Mouse (Mus musculus) 416B (cell line): ENCODE results near the gene Plch1.

Experiments used
- DNase-seq: peaks from one replicate; pipeline ENCODE4 v3.0.0; 2011; ENCODE audit warnings: low read depth

The Plch1 gene

GRCm38 (mm10) chr3:63852828-63853227 lies 46.4 kb downstream of the Plch1 start:
- no peak for DNase-seq

GRCm38 (mm10) chr3:63851125-63851698 lies 48.1 kb downstream of the Plch1 start:
- DNase-seq = no peak

- no peak for DNase-seq
Observed at GRCm38 (mm10) chr3:63849765-63850346, 49.4 kb downstream of the Plch1 start.

GRCm38 (mm10) chr3:63844141-63844540 lies 55.1 kb downstream of the Plch1 start:
- no peak for DNase-seq

GRCm38 (mm10) chr3:63842436-63842835 lies 56.8 kb downstream of the Plch1 start:
- DNase-seq = no peak

GRCm38 (mm10) chr3:63837750-63838149 lies 61.5 kb downstream of the Plch1 start:
- no peak for DNase-seq

GRCm38 (mm10) chr3:63836937-63837632 lies 62.2 kb downstream of the Plch1 start:
- no peak for DNase-seq

- no peak for DNase-seq
Observed at GRCm38 (mm10) chr3:63835816-63836215, 63.5 kb downstream of the Plch1 start.

GRCm38 (mm10) chr3:63823874-63824400 lies 75.3 kb downstream of the Plch1 start:
- no peak for DNase-seq

GRCm38 (mm10) chr3:63822631-63823030 lies 76.6 kb downstream of the Plch1 start:
- DNase-seq = no peak

GRCm38 (mm10) chr3:63815131-63815530 lies 84.1 kb downstream of the Plch1 start:
- no peak for DNase-seq

- no peak for DNase-seq
Observed at GRCm38 (mm10) chr3:63814203-63814602, 85.1 kb downstream of the Plch1 start.

GRCm38 (mm10) chr3:63806906-63807305 lies 92.4 kb downstream of the Plch1 start:
- DNase-seq = no peak

- peak; percentile 32 for DNase-seq
Observed at GRCm38 (mm10) chr3:63805496-63805895, 93.8 kb downstream of the Plch1 start.

- no peak for DNase-seq
Observed at GRCm38 (mm10) chr3:63800685-63801084, 98.6 kb downstream of the Plch1 start.

GRCm38 (mm10) chr3:63786805-63787365 lies 112.4 kb downstream of the Plch1 start:
- DNase-seq = no peak

GRCm38 (mm10) chr3:63772617-63773305 lies 126.5 kb downstream of the Plch1 start:
- DNase-seq = no peak

- no peak for DNase-seq
Observed at GRCm38 (mm10) chr3:63760821-63761220, 138.5 kb downstream of the Plch1 start.

GRCm38 (mm10) chr3:63740073-63740472 lies 159.2 kb downstream of the Plch1 start:
- DNase-seq = no peak

GRCm38 (mm10) chr3:63728325-63728724 lies 170.9 kb downstream of the Plch1 start:
- no peak for DNase-seq

- no peak for DNase-seq
Observed at GRCm38 (mm10) chr3:63726667-63727342, 172.5 kb downstream of the Plch1 start.

GRCm38 (mm10) chr3:63693694-63694093 lies 205.6 kb downstream of the Plch1 start:
- DNase-seq = no peak
